Mouse (Mus musculus) lung, embryonic 15.5 days (tissue): ENCODE data around the gene Rasl12. TPM values are rescaled to one million over a fixed set of nuclear protein-coding genes. Genes with fewer than 3 reads are reported as not detected.
A peak's percentile ranks its signal among the peaks of the same experiment; 100 is the strongest.

ENCODE experiments used
- ATAC-seq: fragments of 200-750 bp; cut with Nextera tagmentation; 2 replicates; pipeline ENCODE4 v1.8.0; 2017; ENCODE audit warnings: moderate number of reproducible peaks, borderline replicate concordance; ENCODE audit not compliant: low FRiP score, low TSS enrichment; ENCODE audit errors: extremely low read depth
- H3K27ac ChIP-seq: fragments of 300-500 bp; sonication (generic); 2 replicates; pipeline ENCODE4 v1.5.1; 2015; ENCODE audit warnings: moderate library complexity, mild to moderate bottlenecking, inconsistent platforms
- H3K27me3 ChIP-seq: fragments of 300-500 bp; sonication (generic); 2 replicates; pipeline ENCODE4 v1.6.1; 2015; ENCODE audit warnings: inconsistent platforms
- H3K36me3 ChIP-seq: fragments of 300-500 bp; sonication (generic); 2 replicates; pipeline ENCODE4 v1.6.1; 2015; ENCODE audit warnings: inconsistent platforms
- H3K4me1 ChIP-seq: fragments of 300-500 bp; sonication (generic); 2 replicates; pipeline ENCODE4 v1.6.1; 2015; ENCODE audit warnings: inconsistent platforms
- H3K4me2 ChIP-seq: fragments of 300-500 bp; sonication (generic); 2 replicates; pipeline ENCODE4 v1.6.1; 2015; ENCODE audit warnings: inconsistent platforms, mild to moderate bottlenecking, moderate library complexity
- H3K4me3 ChIP-seq: fragments of 300-500 bp; sonication (generic); 2 replicates; pipeline ENCODE4 v1.5.1; 2015; ENCODE audit warnings: mild to moderate bottlenecking, inconsistent platforms
- H3K9ac ChIP-seq: fragments of 300-500 bp; sonication (generic); 2 replicates; pipeline ENCODE4 v1.6.1; 2015; ENCODE audit warnings: inconsistent platforms
- H3K9me3 ChIP-seq: fragments of 300-500 bp; sonication (generic); 2 replicates; pipeline ENCODE4 v1.6.1; 2016; ENCODE audit warnings: inconsistent platforms
- WGBS: fragments of 180-500 bp; shearing (Covaris S2); methylation state at CpG from one replicate; pipeline ENCODE4 v1.1.7; 2015; 5-methylcytosine and 5-hydroxymethylcytosine counted together
- polyA plus RNA-seq: library from polyadenylated mRNA; unstranded; fragments of >200 nt; fragmentation: Nextera tagmentation; extraction: Ambion mirVana; gene quantifications from 2 replicates; pipeline ENCODE4 v1.2.1, GENCODE M21; 2015

Gene Rasl12
- polyA plus RNA-seq, 1 experiment from 2014 or later, result 52.6 TPM

DNA sequence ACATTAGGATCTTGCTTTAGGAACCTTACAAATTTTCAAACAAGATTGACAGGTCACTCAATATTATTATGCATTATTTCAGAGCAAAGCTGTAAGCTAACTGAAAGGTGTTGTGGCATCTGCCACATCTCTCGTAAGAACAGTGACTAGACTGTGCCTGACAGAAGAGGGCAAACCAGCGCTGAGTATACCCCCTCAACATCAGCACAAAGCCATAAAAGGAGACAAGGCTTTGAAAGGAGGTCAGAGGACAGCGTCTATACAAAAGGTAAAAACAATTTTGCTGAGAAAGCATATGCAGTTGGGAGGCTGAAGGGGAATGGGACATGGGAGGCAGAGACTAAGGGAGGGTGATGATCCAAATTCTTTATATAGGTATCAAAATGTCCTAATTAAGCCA is 61.9 kb downstream of the Rasl12 start:
- Histone ChIP-seq H3K4me3 (peak overlapping the region; percentile 70), H3K36me3 (no peaks in the 10 kb centered on the region; the same call in 1 of the 2 replicates), H3K27ac (0 out of 2 replicates have a peak overlapping the region, but pooled peaks have one; percentile 35), H3K4me1 (peaks cover 18% of the 10 kb centered on the region), H3K27me3 (no peaks in the 10 kb centered on the region), H3K4me2 (peak overlapping the region; percentile 75), H3K9ac (no peak overlapping the region), H3K9me3 (no peaks in the 10 kb centered on the region)
- 57% methylated on average over 3 of the region's 3 CpGs for WGBS
- ATAC-seq, result no peak

DNA sequence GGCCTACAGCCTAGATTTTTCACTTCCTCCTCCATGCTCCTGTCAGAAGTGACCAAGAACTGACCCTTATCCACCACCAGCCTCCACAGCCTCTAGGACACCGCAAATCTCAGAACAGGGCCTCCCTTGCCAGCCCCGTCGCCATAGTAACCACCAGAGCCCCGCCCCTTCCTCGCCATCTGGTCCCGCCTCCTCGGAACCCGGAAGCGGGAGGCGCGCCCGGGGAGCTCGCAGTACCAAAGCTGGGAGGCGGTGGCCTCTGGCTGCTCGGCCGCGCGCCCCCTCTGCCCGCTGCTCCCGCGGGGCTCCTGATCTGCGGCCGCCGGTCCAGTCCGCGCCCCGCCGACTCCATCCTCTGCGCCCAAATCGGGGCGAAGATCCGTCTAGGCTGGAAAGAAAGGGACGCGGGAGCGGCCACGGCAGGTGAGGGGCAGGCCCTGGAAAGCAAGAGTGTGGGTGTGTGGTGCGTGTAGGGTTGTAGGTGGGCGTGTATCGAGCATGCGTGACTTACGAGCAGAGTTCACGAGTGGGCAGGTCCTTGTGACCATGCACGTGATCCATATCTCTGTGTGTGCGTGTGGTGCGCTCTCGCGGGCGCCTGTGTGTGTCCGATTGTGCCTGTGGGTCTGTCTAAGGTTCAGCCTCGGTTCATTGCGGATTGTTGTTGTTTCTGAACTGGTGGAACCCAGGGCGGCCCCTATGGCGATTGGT is 62.6 kb downstream of the Rasl12 start, which contains the start of gene Spg21:
Gene Spg21 (plus strand): TSS at position 216 of the 711 bp plus-strand sequence.
- under 1% methylated on average over 53 of the region's 53 CpGs for WGBS
- H3K9ac ChIP-seq, result peak within 1 kb of the TSS; percentile 79
- ATAC-seq, result peak; percentile 96
- peak within 1 kb of the TSS; percentile 75 for H3K4me2 ChIP-seq
- no peaks in the 10 kb centered on the region for H3K9me3 ChIP-seq
- H3K27me3 ChIP-seq, result no peaks in the 10 kb centered on the region
- peaks cover 18% of the 10 kb centered on the region for H3K4me1 ChIP-seq
- H3K27ac ChIP-seq, result peak within 1 kb of the TSS; percentile 74
- H3K36me3 ChIP-seq, result peaks cover 6% of the 10 kb centered on the region; the same call in 1 of the 2 replicates
- H3K4me3 ChIP-seq, result peak within 1 kb of the TSS; percentile 70

DNA sequence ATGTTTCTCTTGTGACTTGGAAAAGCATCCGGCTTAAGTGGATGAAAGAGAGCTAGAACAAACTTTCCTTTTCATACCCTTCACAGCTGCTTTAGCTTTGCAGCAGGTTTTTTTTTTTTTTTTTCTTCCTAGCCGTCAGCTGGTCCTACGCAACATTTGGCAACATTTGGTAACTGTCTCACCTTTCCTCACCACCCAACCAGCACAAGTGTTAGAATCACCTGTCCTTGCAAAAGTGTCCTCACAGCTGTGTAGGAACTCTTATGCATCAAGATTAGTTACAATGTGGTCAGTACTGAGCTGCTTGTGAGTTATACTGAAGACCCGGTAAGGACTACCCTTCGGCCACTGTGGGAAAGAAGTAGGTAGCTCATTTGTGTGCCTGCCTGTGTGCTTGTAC is 64.2 kb downstream of the Rasl12 start:
- Histone ChIP-seq H3K27ac (peak overlapping the region; percentile 30; the same call in 1 of the 2 replicates), H3K4me3 (0 out of 2 replicates have a peak overlapping the region, but pooled peaks have one; percentile 70)
- whole genome bisulfite sequencing, result 52% methylated on average over 5 of the region's 5 CpGs

DNA sequence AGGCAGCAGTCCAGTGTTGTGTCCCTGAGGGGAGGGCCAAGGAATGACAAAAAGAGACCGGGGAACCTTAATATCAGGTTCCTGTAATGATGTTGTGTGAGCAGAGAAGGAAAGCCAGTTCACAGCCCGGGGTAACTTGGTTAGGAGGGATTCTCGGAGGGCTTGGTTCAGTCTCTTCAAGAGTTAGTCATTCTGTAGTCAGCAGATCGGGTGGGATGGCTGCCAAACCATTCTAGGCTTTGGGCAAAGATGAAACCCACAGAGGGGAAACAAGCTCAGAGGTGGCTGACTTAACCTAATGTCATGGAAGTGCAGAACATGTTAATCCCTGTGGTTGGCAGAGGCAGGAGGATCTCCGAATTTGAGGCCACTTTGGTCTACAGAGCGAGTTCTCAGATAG is 65.9 kb downstream of the Rasl12 start:
- ATAC-seq, result no peak
- H3K27me3 ChIP-seq, result no peaks in the 10 kb centered on the region
- H3K4me2 ChIP-seq, result no peak overlapping the region
- H3K27ac ChIP-seq, result no peak overlapping the region
- peaks cover 18% of the 10 kb centered on the region for H3K4me1 ChIP-seq
- WGBS, result 83% methylated on average over 6 of the region's 6 CpGs
- H3K4me3 ChIP-seq, result no peak overlapping the region
- H3K9ac ChIP-seq, result no peak overlapping the region
- no peaks in the 10 kb centered on the region for H3K9me3 ChIP-seq
- peaks cover 12% of the 10 kb centered on the region; the same call in 1 of the 2 replicates for H3K36me3 ChIP-seq

More for the DNA sequence above, 64.2 kb downstream of the Rasl12 start:
- no peak for ATAC-seq
- peak overlapping the region; percentile 75; the same call in 1 of the 2 replicates for H3K4me2 ChIP-seq
- H3K36me3 ChIP-seq, result peaks cover 12% of the 10 kb centered on the region; the same call in 1 of the 2 replicates
- H3K4me1 ChIP-seq, result peaks cover 18% of the 10 kb centered on the region
- no peaks in the 10 kb centered on the region for H3K9me3 ChIP-seq
- no peak overlapping the region for H3K9ac ChIP-seq
- H3K27me3 ChIP-seq, result no peaks in the 10 kb centered on the region

Other genes with a start within 250 kb of the Rasl12 start
- 5.4 and 5.6 TPM in 2 replicates for gene Parp16, start 203.2 kb upstream of the Rasl12 start, polyA plus RNA-seq
- 0.09 and 0.16 TPM in 2 replicates for gene Cilp, start 133.3 kb upstream of the Rasl12 start, polyA plus RNA-seq
- gene Clpx, start 104.2 kb upstream of the Rasl12 start, polyA plus RNA-seq, result 47.2 and 50.0 TPM in 2 replicates
- 9.3 and 10.6 TPM in 2 replicates for gene Pdcd7, start 52.4 kb upstream of the Rasl12 start, polyA plus RNA-seq
- gene Ubap1l, start 37.5 kb upstream of the Rasl12 start, polyA plus RNA-seq, result 0.14 TPM in 1 of 2 replicates, not detected in the other
- 5.0 and 5.5 TPM in 2 replicates for gene Kbtbd13, start 6.9 kb upstream of the Rasl12 start, polyA plus RNA-seq
- gene Slc51b, start 24.4 kb downstream of the Rasl12 start, polyA plus RNA-seq, result not detected in 2 replicates
- 18.6 and 19.3 TPM in 2 replicates for gene Mtfmt, start 37.3 kb downstream of the Rasl12 start, polyA plus RNA-seq
- 88.6 and 97.0 TPM in 2 replicates for gene Spg21, start 62.4 kb downstream of the Rasl12 start, polyA plus RNA-seq
- gene Ankdd1a, start 121.7 kb downstream of the Rasl12 start, polyA plus RNA-seq, result not detected in 2 replicates
- 21.7 TPM in 2 replicates for gene Plekho2, start 181.5 kb downstream of the Rasl12 start, polyA plus RNA-seq
- gene Pif1, start 188.7 kb downstream of the Rasl12 start, polyA plus RNA-seq, result 16.6 and 19.0 TPM in 2 replicates
- 15.1 and 16.6 TPM in 2 replicates for gene Rbpms2, start 231.1 kb downstream of the Rasl12 start, polyA plus RNA-seq